Mouse (Mus musculus) limb, embryonic 10.5 days (tissue): Measurements from ENCODE around the gene Tigd4. TPM values are rescaled to one million over a fixed set of nuclear protein-coding genes. Genes with fewer than 3 reads are reported as not detected.
"Not testable (repeated sequence)": the region's sequence is repeated elsewhere in the genome, so short reads cannot be mapped to it uniquely, and the experiment has no call there.

ENCODE experiments used
- DNase-seq: peaks from one replicate; pipeline ENCODE4 v3.0.0-alpha.2; 2017; ENCODE audit warnings: low spot score
- H3K27ac ChIP-seq: fragments of 300-500 bp; sonication (generic); 2 replicates; pipeline ENCODE4 v1.5.1; 2016; ENCODE audit warnings: mild to moderate bottlenecking
- H3K27me3 ChIP-seq: fragments of 300-500 bp; sonication (generic); 2 replicates; pipeline ENCODE4 v1.6.1; 2016; ENCODE audit warnings: low read depth, mild to moderate bottlenecking; ENCODE audit not compliant: poor library complexity, severe bottlenecking
- H3K36me3 ChIP-seq: fragments of 300-500 bp; sonication (generic); 2 replicates; pipeline ENCODE4 v1.6.1; 2016; ENCODE audit warnings: mild to moderate bottlenecking, moderate library complexity
- H3K4me1 ChIP-seq: fragments of 300-500 bp; sonication (generic); 2 replicates; pipeline ENCODE4 v1.6.1; 2016
- H3K4me3 ChIP-seq: fragments of 300-500 bp; sonication (generic); 2 replicates; pipeline ENCODE4 v1.5.1; 2016; ENCODE audit warnings: mild to moderate bottlenecking, moderate library complexity
- H3K9me3 ChIP-seq: fragments of 300-500 bp; sonication (generic); replicated peaks from 2 replicates; pipeline ENCODE4 v1.6.1; 2016; ENCODE audit warnings: mild to moderate bottlenecking
- WGBS: fragments of 180-500 bp; shearing (Covaris S2); methylation state at CpG from one replicate; pipeline ENCODE4 v1.1.7; 2016; 5-methylcytosine and 5-hydroxymethylcytosine counted together
- polyA plus RNA-seq: library from polyadenylated mRNA; unstranded; fragments of >200 nt; fragmentation: Nextera tagmentation; extraction: Ambion mirVana; gene quantifications from 2 replicates; pipeline ENCODE4 v1.2.1, GENCODE M21; 2016

Tigd4 gene
- not detected in 2 replicates for polyA plus RNA-seq

- no peak within 1 kb of the TSS for H3K27ac ChIP-seq
- DNase-seq: no peak
- H3K4me3 ChIP-seq: no peak within 1 kb of the TSS
- WGBS: 89% methylated on average over 2 of the region's 2 CpGs
- no peaks in the 10 kb centered on the region for H3K36me3 ChIP-seq
- peaks cover 19% of the 10 kb centered on the region for H3K27me3 ChIP-seq
- no peaks in the 10 kb centered on the region for H3K9me3 ChIP-seq
- H3K4me1 ChIP-seq: peaks cover 13% of the 10 kb centered on the region; the same call in 1 of the 2 replicates
Observed at GRCm38 (mm10) chr3:84593274-84593673, at the start of gene Tigd4. Tigd4 (plus strand) TSS chr3:84593574.

GRCm38 (mm10) chr3:84547177-84547576 is 46.2 kb upstream of the Tigd4 start:
- no peaks in the 10 kb centered on the region for H3K9me3 ChIP-seq
- no peak overlapping the region for H3K27ac ChIP-seq
- no peak overlapping the region for H3K4me3 ChIP-seq
- DNase-seq: peak; percentile 36
- H3K36me3 ChIP-seq: peaks cover 2% of the 10 kb centered on the region; the same call in 1 of the 2 replicates
- peaks cover 4% of the 10 kb centered on the region for H3K4me1 ChIP-seq
- H3K27me3 ChIP-seq: no peaks in the 10 kb centered on the region
- WGBS: 72% methylated on average over 8 of the region's 8 CpGs

- Histone ChIP-seq H3K9me3 (no peaks in the 10 kb centered on the region), H3K4me3 (no peak overlapping the region), H3K27me3 (no peaks in the 10 kb centered on the region), H3K36me3 (no peaks in the 10 kb centered on the region), H3K27ac (no peak overlapping the region), H3K4me1 (peaks cover 4% of the 10 kb centered on the region; the same call in 1 of the 2 replicates)
- no peak for DNase-seq
- 92% methylated on average over 3 of the region's 3 CpGs for WGBS
Observed at GRCm38 (mm10) chr3:84555780-84556179, 37.6 kb upstream of the Tigd4 start.

- Histone ChIP-seq H3K4me1 (peaks cover 4% of the 10 kb centered on the region; the same call in 1 of the 2 replicates), H3K27ac (no peak overlapping the region), H3K4me3 (no peak overlapping the region), H3K36me3 (no peaks in the 10 kb centered on the region), H3K9me3 (no peaks in the 10 kb centered on the region), H3K27me3 (no peaks in the 10 kb centered on the region)
- DNase-seq: no peak
- WGBS: 93% methylated on average over 3 of the region's 3 CpGs
Observed at GRCm38 (mm10) chr3:84558301-84558700, 35.1 kb upstream of the Tigd4 start.

- H3K27me3 ChIP-seq, H3K27ac ChIP-seq: not testable (repeated sequence)
Observed at GRCm38 (mm10) chr3:84562911-84563310, 30.5 kb upstream of the Tigd4 start.

GRCm38 (mm10) chr3:84563415-84563814 is 30.0 kb upstream of the Tigd4 start:
- Histone ChIP-seq H3K36me3 (no peaks in the 10 kb centered on the region), H3K27ac (no peak overlapping the region), H3K9me3 (no peaks in the 10 kb centered on the region), H3K4me3 (no peak overlapping the region), H3K4me1 (no peaks in the 10 kb centered on the region), H3K27me3 (no peaks in the 10 kb centered on the region)
- no peak for DNase-seq
- 93% methylated on average over 4 of the region's 4 CpGs for WGBS

More at GRCm38 (mm10) chr3:84562911-84563310, 30.5 kb upstream of the Tigd4 start:
- 93% methylated on average over 2 of the region's 2 CpGs for WGBS
- DNase-seq, H3K4me1 ChIP-seq, H3K36me3 ChIP-seq, H3K4me3 ChIP-seq, H3K9me3 ChIP-seq: not testable (repeated sequence)

GRCm38 (mm10) chr3:84568540-84568939 is 24.8 kb upstream of the Tigd4 start:
- no peaks in the 10 kb centered on the region for H3K9me3 ChIP-seq
- no peak for DNase-seq
- no peak overlapping the region for H3K4me3 ChIP-seq
- no peaks in the 10 kb centered on the region for H3K4me1 ChIP-seq
- WGBS: 94% methylated on average over 6 of the region's 6 CpGs
- no peaks in the 10 kb centered on the region for H3K36me3 ChIP-seq
- no peaks in the 10 kb centered on the region for H3K27me3 ChIP-seq
- H3K27ac ChIP-seq: no peak overlapping the region

- Histone ChIP-seq H3K9me3 (no peaks in the 10 kb centered on the region), H3K4me1 (no peaks in the 10 kb centered on the region), H3K27me3 (no peaks in the 10 kb centered on the region), H3K4me3 (no peak overlapping the region), H3K27ac (no peak overlapping the region), H3K36me3 (no peaks in the 10 kb centered on the region)
- no peak for DNase-seq
- 85% methylated on average over 6 of the region's 6 CpGs for WGBS
Observed at GRCm38 (mm10) chr3:84569587-84569986, 23.8 kb upstream of the Tigd4 start.

GRCm38 (mm10) chr3:84570501-84570900 is 22.9 kb upstream of the Tigd4 start:
- Histone ChIP-seq H3K4me1 (no peaks in the 10 kb centered on the region), H3K27me3 (no peaks in the 10 kb centered on the region), H3K36me3 (no peaks in the 10 kb centered on the region), H3K4me3 (no peak overlapping the region), H3K27ac (no peak overlapping the region), H3K9me3 (no peaks in the 10 kb centered on the region)
- DNase-seq: no peak
- 80% methylated on average over 3 of the region's 3 CpGs for WGBS

GRCm38 (mm10) chr3:84580716-84581115 is 12.7 kb upstream of the Tigd4 start:
- no peak for DNase-seq
- peak overlapping the region; percentile 79; the same call in 1 of the 2 replicates for H3K4me3 ChIP-seq
- no peak overlapping the region for H3K27ac ChIP-seq
- H3K27me3 ChIP-seq: no peaks in the 10 kb centered on the region
- WGBS: 70% methylated on average over 4 of the region's 4 CpGs
- H3K36me3 ChIP-seq: no peaks in the 10 kb centered on the region
- H3K9me3 ChIP-seq: no peaks in the 10 kb centered on the region
- H3K4me1 ChIP-seq: peaks cover 24% of the 10 kb centered on the region

GRCm38 (mm10) chr3:84581696-84582022 is 11.7 kb upstream of the Tigd4 start:
- Histone ChIP-seq H3K4me1 (peaks cover 24% of the 10 kb centered on the region), H3K27me3 (no peaks in the 10 kb centered on the region), H3K27ac (peak overlapping the region; percentile 87), H3K9me3 (no peaks in the 10 kb centered on the region), H3K36me3 (no peaks in the 10 kb centered on the region), H3K4me3 (peak overlapping the region; percentile 79)
- WGBS: 1% methylated on average over 4 of the region's 4 CpGs
- no peak for DNase-seq

GRCm38 (mm10) chr3:84582023-84582912 is 11.1 kb upstream of the Tigd4 start, which contains the start of gene Arfip1:
Arfip1 (minus strand) TSS chr3:84582625.
- H3K4me3 ChIP-seq: peak within 1 kb of the TSS; percentile 79
- no peaks in the 10 kb centered on the region for H3K36me3 ChIP-seq
- H3K4me1 ChIP-seq: peaks cover 30% of the 10 kb centered on the region
- no peaks in the 10 kb centered on the region for H3K9me3 ChIP-seq
- no peaks in the 10 kb centered on the region for H3K27me3 ChIP-seq
- peak; percentile 100 for DNase-seq
- under 1% methylated on average over 70 of the region's 70 CpGs for WGBS
- peak within 1 kb of the TSS; percentile 87 for H3K27ac ChIP-seq

- DNase-seq: no peak
- Histone ChIP-seq H3K36me3 (no peaks in the 10 kb centered on the region), H3K4me3 (peak overlapping the region; percentile 79), H3K4me1 (peaks cover 30% of the 10 kb centered on the region), H3K27me3 (no peaks in the 10 kb centered on the region), H3K27ac (peak overlapping the region; percentile 87), H3K9me3 (no peaks in the 10 kb centered on the region)
- WGBS: under 1% methylated on average over 27 of the region's 27 CpGs
Observed at GRCm38 (mm10) chr3:84582913-84583276, 10.5 kb upstream of the Tigd4 start.
